Mouse (Mus musculus): ENCODE results near the gene Sh3bp4.
A peak's percentile ranks its signal among the peaks of the same experiment; 100 is the strongest.

Gene Sh3bp4

DNA sequence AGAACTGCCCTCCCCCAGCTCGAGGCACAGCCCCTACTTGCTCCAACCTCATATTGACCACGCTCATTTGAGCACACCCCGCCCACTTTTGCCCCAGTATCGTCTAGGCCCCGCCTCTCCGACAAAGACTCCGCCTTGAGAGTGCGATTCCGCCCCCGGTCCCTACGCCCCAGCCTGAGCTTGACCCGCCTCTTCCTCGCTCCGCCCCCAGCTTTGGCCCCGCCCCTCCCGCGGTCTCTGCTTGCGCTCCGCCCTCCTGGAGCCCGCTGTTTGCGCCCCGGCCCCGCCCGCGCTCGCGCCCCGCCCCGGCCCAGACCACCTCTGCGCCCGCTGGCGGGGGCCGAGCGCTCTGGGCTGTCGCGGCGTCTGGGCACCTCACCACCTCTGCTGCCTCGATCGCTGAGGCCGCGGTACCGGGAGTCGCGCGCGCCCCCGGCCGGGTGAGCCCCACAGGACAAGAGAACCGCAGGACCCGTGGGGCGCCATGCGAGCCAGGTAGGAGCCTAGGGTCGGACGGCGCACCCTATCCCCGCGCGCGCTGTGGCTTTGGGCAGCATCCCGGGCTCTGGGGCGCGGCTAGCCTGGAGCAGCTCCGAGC lies at the start of gene Sh3bp4:
Gene Sh3bp4 (plus strand): TSS at position 313 of the 598 bp plus-strand sequence.
- DNase-seq (ENCODE audit: low spot score) = peak; percentile 83

DNA sequence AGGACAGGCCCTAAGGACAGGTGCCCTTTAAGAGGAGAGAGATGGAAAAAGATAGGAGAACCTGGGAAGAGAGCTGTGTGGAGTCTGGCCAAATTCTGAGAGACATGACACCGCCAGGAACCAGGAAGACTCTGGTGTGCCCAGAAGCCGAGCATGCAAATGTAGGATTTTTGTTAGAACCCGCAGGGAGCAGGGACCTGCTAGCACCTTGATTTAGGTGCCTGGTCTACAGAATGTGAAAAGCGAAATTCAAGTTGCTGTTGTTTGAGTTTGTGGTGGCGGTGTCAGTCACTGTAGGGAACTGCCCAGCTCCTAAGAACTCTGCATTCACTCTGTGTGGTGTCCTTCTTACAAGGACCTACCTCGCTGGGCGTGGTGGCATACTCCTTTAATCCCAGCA lies 47.2 kb upstream of the Sh3bp4 start:
- no peak for DNase-seq (ENCODE audit: low spot score)

DNA sequence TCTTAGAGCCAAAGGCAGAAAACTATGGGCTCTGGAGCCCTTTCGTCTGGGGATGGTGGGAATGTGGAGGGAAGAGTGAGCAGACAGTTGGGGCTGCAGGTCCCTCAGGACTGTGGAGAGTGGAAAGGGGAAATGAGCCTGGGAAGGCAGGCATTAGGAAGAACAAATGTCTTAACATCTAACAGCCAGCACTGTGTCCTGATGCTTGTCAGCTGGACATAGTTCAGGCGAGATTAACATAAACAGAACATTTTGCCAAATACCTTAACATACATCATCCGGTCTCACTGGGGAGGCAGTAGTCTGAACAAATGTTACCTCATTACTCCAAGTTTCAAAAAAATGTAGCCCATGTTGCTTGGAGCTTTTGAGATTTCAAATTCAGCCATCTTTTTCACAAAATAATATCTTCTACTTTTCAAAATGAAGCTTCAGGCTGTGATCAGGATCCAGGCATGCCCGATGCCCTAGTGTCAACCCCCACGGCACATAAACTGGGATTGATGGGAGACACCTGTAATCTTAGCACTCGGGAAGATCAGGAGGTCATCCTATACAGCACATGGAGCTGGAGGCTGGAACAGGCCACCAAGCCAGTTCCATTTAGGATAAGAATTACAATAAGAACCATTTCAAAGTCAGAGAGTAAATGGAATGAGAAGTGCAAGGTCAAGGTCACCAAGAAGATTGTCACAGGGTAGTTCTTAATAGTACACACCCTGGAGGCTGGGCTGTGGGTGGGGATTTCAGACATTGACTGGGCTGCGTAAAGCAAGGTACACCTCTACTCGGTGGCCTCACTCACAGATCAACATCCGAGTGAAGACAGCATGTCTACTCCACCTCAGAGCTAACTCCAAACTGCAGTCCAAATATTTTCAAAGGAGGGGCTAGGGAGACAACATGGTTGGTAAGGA lies 45.3 kb upstream of the Sh3bp4 start:
- DNase-seq (ENCODE audit: low spot score) = no peak

- DNase-seq (ENCODE audit: low spot score) = no peak
These were observed 44.2 kb upstream of the Sh3bp4 start for GRCm38 (mm10) chr1:89026040-89026439.

- DNase-seq (ENCODE audit: low spot score) = no peak
These were observed 40.9 kb upstream of the Sh3bp4 start for GRCm38 (mm10) chr1:89029136-89029927.

GRCm38 (mm10) chr1:89033661-89034060 lies 36.6 kb upstream of the Sh3bp4 start:
- DNase-seq (ENCODE audit: low spot score) = no peak

DNA sequence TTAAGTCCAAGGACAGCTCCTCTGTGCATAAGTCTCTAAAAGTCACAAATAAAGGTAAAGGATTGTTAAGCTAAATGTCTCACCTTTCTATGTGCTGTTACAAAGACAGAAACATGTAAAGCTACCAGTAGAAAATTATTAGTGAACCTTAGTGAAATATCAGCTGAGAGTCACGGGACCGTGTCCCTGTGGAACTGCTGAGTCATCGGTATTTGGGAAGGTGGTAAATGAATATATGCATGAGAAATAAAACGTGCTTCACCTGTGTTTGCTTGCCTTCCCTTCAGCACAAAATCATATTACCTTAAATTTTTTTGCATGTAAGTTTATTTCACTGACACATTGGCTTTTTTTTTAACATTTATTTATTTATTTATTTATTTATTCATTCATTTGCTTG lies 36.2 kb upstream of the Sh3bp4 start:
- no peak for DNase-seq (ENCODE audit: low spot score)

DNA sequence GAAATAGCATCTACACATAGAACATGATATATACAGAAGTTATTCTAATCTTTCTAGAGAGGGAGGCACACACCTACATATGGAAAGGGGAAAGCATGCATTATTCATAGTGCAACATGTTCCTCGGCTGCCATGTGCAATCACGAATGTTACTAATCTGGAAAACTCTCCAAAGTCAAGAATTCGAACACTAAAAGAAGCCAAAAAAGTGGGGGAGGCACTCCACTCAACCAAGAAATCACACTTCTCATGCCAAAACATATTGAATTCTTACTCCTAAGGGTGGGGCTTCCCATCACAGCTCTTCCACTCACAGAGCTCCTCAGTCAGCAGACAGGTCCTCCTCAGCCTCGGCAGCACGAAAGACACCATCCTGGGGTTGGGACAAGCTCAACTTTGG lies 35.1 kb upstream of the Sh3bp4 start:
- no peak for DNase-seq (ENCODE audit: low spot score)

DNA sequence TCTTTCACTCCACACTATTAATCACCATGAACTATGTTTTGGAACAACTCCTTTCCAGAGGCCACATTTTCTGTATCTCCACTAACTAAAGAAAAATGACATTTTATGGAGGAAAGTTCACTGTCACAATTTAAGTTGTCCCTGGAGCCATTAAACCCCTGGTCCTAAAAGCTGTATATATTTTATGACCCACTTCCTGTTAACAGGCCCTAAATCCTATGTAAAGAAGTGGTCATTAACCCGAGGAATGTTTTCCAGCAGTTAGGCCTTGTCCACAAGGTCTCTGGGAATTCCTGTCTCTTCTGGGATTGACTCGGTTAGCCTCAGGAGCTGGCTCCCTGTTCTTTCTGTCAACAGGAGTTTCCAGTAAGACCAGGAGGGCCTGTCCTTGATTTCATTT lies 30.4 kb upstream of the Sh3bp4 start:
- no peak for DNase-seq (ENCODE audit: low spot score)

GRCm38 (mm10) chr1:89041290-89041689 lies 28.9 kb upstream of the Sh3bp4 start:
- DNase-seq (ENCODE audit: low spot score) = no peak

- DNase-seq (ENCODE audit: low spot score) = no peak
These were observed 28.1 kb upstream of the Sh3bp4 start for GRCm38 (mm10) chr1:89042081-89042480.

GRCm38 (mm10) chr1:89042956-89043355 lies 27.3 kb upstream of the Sh3bp4 start:
- no peak for DNase-seq (ENCODE audit: low spot score)

- no peak for DNase-seq (ENCODE audit: low spot score)
These were observed 24.8 kb upstream of the Sh3bp4 start for GRCm38 (mm10) chr1:89045403-89045802.

DNA sequence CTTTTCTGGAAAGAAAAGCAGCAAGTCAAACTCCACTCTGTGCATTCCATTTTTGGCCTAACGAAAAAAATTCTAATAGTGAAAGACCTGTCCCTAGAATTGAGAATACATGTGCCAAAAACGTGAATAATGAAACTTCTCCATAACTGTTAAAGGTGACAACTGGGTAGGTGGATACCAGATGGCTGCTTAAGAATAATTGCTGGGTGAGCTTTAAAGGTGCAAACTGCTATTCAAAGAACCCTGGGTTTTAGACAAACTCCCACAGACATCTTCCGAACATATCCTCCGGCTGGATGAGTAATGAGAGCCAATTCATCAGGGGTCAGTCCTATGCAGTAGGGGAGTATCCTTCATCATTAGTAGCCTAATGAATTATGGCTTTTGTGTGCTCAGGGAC lies 20.7 kb upstream of the Sh3bp4 start:
- no peak for DNase-seq (ENCODE audit: low spot score)

DNA sequence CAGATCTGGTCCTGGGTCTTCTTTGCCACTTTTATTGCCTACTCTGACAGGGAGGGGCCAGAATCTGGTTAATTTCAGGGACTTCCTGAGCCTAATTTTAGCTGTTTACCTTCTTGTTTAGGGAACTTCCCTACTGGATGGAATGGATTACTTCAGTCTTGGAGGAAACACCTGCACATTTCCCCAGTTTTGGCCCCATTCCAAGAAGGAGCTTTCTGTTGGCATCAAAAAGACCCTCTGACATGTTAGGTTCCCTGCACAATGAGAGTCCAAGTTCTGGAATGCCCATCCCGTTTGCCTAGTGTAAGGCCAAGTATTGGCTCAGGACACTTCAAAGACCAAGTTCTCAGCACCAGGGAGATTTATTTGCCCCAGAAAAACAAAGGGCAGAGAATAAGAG lies 14.0 kb upstream of the Sh3bp4 start:
- DNase-seq (ENCODE audit: low spot score) = no peak

DNA sequence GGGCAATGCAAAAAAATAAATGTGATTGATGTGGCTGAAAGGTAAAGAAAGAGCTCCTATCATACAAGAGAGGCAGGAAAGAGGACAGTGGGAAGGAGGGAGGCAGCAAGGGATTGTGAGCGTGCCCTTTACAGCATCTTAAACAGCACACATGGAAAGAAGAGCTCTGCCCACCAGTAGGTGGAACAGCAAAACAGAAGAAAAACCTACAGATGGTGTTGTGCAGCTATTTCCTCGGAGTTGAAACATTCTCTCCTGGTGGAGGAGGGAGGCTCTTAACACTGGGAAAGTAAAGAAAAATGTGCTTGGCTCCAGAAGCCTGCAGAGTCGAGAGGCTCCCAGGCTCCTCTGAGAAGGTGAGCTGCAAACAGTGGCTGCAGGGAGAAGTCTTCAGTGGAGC lies 12.8 kb upstream of the Sh3bp4 start:
- DNase-seq (ENCODE audit: low spot score) = no peak

DNA sequence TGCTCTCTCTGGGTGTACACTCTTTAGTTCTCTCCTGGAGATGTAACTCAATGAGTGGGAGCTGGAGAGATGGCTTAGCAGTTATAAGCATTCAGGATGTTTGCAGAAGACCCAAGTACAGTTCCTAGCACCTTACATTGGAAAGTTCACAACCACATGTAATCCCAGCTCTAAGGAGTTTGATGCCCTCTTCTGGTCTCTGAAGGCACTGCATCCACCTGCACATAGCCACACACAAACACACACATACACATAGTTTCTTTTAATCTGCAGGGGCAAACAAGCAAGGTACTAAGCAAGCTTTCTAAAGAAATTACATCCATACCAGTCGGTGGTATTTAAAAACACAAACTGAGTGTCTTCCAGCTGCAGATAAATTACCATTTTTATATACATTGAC lies 12.2 kb upstream of the Sh3bp4 start:
- no peak for DNase-seq (ENCODE audit: low spot score)

- DNase-seq (ENCODE audit: low spot score) = no peak
These were observed 7.2 kb upstream of the Sh3bp4 start for GRCm38 (mm10) chr1:89062977-89063376.

DNA sequence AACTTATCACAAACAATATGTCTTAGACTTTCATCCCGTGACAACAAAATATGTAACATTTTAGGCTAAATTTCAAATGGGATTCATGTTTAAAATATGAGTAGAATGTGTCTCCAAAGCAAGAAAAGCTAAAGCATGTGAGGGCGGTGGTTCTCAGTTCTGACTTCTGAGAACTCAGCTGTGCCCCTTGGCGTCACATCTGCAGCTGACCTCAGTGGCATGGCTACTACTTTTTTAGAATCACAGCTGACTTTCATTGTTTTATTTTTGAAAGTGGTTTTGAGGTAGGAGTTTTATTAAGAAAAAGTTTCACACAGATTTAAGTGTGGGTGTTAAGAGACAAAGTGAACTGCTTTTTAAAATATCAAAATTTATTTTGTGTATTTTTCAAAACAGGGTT lies 6.4 kb upstream of the Sh3bp4 start:
- no peak for DNase-seq (ENCODE audit: low spot score)

DNA sequence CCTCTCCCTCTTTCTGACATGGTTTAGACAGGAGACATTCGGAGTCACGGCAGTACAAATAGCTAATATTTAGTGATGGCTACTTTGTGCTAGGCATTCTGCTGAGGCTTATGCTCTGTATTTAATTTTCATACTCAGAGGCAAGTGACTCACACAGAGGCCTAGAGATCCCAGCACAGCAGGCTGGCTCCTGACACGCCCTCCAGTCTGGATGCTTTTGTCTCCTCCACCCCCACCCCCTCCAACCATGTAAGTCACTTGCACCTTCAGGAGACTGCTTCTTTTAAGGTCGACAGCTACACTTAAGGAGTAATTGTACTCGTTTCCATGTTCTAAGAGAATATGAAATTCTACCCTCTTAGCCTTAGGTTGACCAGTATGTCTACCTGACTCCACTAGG lies 1.4 kb upstream of the Sh3bp4 start:
- DNase-seq (ENCODE audit: low spot score) = no peak

DNA sequence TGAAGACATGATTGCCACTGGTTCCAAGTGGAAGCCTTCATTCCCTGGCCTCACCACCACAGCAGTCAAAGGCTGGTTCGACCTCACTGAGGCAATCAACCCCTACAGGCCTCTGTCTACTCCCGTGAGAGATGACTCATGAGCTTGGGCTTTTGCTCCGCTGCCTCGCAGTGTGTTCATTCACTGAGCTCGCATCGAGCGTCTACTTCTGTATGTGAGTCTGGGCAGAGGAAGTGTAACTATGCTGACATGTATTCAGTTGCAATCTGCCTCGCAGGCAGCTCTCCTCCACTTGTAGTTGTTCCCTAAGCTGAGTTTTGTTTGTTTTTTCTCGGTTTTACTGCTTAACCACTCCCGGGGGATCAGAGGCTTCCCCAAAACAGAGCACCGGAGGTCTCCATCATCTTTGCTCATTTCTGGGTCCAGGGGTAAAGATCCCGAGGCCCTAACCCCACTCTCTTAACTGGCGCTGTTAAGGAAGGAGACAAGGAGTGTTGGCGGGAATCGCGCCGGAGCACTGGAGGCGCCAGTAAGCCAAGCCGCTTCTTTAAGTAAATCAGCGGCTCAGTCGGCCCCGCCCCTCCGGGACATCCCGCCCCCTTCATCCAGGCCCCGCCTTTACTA lies 624 bp upstream of the Sh3bp4 start:
- DNase-seq (ENCODE audit: low spot score) = peak; percentile 5

GRCm38 (mm10) chr1:89070871-89071361 lies 701 bp downstream of the Sh3bp4 start:
- DNase-seq (ENCODE audit: low spot score) = no peak

Measured in c-Kit-positive CD71-positive TER-119-positive erythroid progenitor cells, embryonic 14.5 days (primary cell).